Mouse (Mus musculus): ENCODE measurements around the gene Tmem91.

DNA sequence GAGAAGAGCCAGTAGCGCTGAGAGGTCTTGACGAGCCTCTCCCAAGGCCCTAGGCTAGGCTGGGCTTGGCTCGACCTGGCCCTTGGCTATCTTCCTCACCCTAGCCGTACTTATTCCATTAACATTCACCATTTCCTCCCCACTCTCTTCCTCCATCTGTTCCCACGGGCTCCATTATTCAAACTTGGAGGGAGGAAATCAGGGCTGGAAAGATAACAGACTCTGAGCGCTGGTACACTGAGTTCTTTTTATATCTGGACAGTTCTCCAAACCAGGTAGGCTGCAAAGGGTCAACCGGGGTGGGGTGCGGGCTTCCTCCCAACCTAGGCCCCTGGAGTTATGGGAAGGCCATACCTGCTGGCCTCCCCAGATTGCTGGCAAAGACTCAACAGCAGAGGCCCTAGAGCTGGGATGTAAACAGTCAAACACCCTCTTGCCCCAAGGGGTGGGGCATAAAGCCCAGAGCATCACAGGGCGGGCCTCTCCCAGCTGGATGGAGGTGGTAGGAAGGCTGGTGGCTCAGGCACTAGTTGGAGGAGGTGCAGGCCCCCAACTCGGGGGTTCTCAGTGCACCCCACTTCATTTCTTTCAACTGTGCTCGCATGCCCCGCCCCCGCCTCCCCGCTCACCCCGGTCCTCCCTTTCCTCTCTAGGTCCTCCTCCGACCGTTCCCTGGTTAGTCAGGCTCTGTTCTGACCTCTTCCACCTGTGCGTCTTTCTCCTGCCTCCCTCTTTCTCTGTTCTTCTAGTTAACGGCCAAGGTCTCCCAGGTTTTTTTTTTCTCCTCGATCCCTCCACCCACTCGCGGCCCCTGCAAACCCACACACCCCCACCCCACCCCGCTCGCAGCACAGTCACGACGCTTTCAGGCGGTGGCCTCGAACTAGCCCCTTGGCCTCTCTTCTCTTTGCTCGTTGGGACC is 48.2 kb downstream of the Tmem91 start, which contains the start of gene B3gnt8:
- TF ChIP-seq POLR2A (IDR thresholded peaks at IDR 0.05; ENCODE audit: low read depth, low read length) (no peak), CTCF (IDR thresholded peaks at IDR 0.05; ENCODE audit: borderline replicate concordance, insufficient read depth, low read length) (no peak)

Data from embryonic fibroblast, embryonic 13.5 days (primary cell).